Mouse (Mus musculus) hindbrain, embryonic 11.5 days (tissue): ENCODE measurements at regions not wholly inside any gene's neighbourhood (a gene's known extent, or its start where the extent isn't known, plus 50 kb on each side); places are given as distances from the start of the nearest gene placed in this dataset.

ENCODE experiments used
- ATAC-seq: fragments of 200-750 bp; cut with Nextera tagmentation; 2 replicates; pipeline ENCODE4 v1.8.0; 2017; ENCODE audit warnings: mild to moderate bottlenecking, moderate TSS enrichment, moderate library complexity; ENCODE audit not compliant: low FRiP score
- DNase-seq: peaks from one replicate; pipeline ENCODE4 v3.0.0-alpha.2; 2015; ENCODE audit warnings: low spot score
- H3K27ac ChIP-seq: fragments of 300-500 bp; sonication (generic); 2 replicates; pipeline ENCODE4 v1.5.1; 2014; ENCODE audit warnings: mild to moderate bottlenecking, low read depth, low read length
- H3K27me3 ChIP-seq: fragments of 300-500 bp; sonication (generic); 2 replicates; pipeline ENCODE4 v1.6.1; 2014; ENCODE audit warnings: mild to moderate bottlenecking, low read length, moderate library complexity, mixed read lengths; ENCODE audit not compliant: control insufficient read depth, insufficient read depth
- H3K36me3 ChIP-seq: fragments of 300-500 bp; sonication (generic); 2 replicates; pipeline ENCODE4 v1.6.1; 2014; ENCODE audit warnings: mild to moderate bottlenecking, low read length, moderate library complexity, mixed read lengths; ENCODE audit not compliant: control insufficient read depth, insufficient read depth
- H3K4me1 ChIP-seq: fragments of 300-500 bp; sonication (generic); replicated peaks from 2 replicates; pipeline ENCODE4 v1.6.1; 2014; ENCODE audit warnings: low read length, mixed read lengths; ENCODE audit not compliant: control insufficient read depth, insufficient read depth
- H3K4me2 ChIP-seq: fragments of 300-500 bp; sonication (generic); replicated peaks from 2 replicates; pipeline ENCODE4 v1.6.1; 2014; ENCODE audit warnings: mild to moderate bottlenecking, low read depth, low read length
- H3K4me3 ChIP-seq: fragments of 300-500 bp; sonication (generic); 2 replicates; pipeline ENCODE4 v1.5.1; 2014; ENCODE audit warnings: low read depth, low read length
- H3K9ac ChIP-seq: fragments of 300-500 bp; sonication (generic); 2 replicates; pipeline ENCODE4 v1.6.1; 2014; ENCODE audit warnings: low read depth, low read length
- H3K9me3 ChIP-seq: fragments of 300-500 bp; sonication (generic); 2 replicates; pipeline ENCODE4 v1.6.1; 2016; ENCODE audit warnings: low read length; ENCODE audit not compliant: control insufficient read depth
- WGBS: fragments of 180-500 bp; shearing (Covaris S2); extraction: QIAGEN DNeasy Blood & Tissue Kit; methylation state at CpG from one replicate; pipeline ENCODE4 v1.1.7; 2014; 5-methylcytosine and 5-hydroxymethylcytosine counted together

GRCm38 (mm10) chr5:112138246-112138645 lies 114.1 kb downstream of the Cryba4 start:
- no peak for ATAC-seq
- Histone ChIP-seq H3K27me3 (no peaks in the 10 kb centered on the region), H3K9ac (no peak overlapping the region), H3K4me3 (no peak overlapping the region), H3K9me3 (no peaks in the 10 kb centered on the region), H3K4me1 (peaks cover 2% of the 10 kb centered on the region; the same call in 1 of the 2 replicates), H3K27ac (no peak overlapping the region), H3K4me2 (no peak overlapping the region), H3K36me3 (no peaks in the 10 kb centered on the region)
- 84% methylated on average over 3 of the region's 3 CpGs for WGBS
- DNase-seq = no peak

- Histone ChIP-seq H3K9me3 (no peaks in the 10 kb centered on the region), H3K9ac (no peak overlapping the region), H3K27ac (no peak overlapping the region), H3K4me3 (no peak overlapping the region), H3K36me3 (no peaks in the 10 kb centered on the region), H3K4me2 (no peak overlapping the region), H3K27me3 (no peaks in the 10 kb centered on the region), H3K4me1 (0 out of 2 replicates have a peak, but pooled peaks cover 2% of the 10 kb centered on the region)
- DNase-seq = no peak
- 93% methylated on average over 3 of the region's 3 CpGs for WGBS
- ATAC-seq = no peak
These were observed 109.6 kb downstream of the Cryba4 start for GRCm38 (mm10) chr5:112142731-112143130.

DNA sequence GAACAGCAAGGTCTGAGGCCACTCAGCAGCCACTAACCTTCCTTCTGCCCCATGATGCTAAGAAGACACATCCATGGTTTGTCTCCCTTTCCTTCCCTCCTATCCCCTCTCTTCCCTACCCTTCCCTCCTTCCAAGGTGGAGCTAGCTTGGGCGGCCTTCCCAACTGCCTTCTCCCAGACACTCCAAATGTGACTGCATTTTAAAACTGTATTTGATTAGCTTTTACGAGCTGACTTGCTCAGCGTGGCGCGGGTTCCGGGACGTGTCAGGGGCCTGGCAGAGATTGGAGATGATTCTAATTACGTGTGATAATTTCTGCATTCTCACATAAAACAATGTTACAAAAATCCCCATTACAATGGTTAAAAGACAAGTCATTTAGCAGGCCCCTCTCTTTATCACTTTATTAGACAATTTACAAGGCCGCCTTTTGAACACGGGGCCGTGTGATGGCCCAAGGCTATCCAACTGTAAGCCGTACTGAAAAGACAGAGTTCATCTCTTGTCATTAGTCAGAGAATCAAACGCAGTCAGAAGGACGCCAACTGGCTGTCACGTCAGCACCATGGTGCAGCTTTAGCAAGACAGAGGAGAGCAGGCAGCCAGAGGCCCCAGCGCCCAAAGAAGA lies 108.2 kb downstream of the Cryba4 start:
- Histone ChIP-seq H3K9me3 (no peaks in the 10 kb centered on the region), H3K4me2 (no peak overlapping the region), H3K27ac (no peak overlapping the region), H3K27me3 (no peaks in the 10 kb centered on the region), H3K9ac (no peak overlapping the region), H3K4me1 (0 out of 2 replicates have a peak, but pooled peaks cover 2% of the 10 kb centered on the region), H3K36me3 (no peaks in the 10 kb centered on the region), H3K4me3 (no peak overlapping the region)
- ATAC-seq = no peak
- 85% methylated on average over 16 of the region's 16 CpGs for WGBS
- no peak for DNase-seq

GRCm38 (mm10) chr5:112153675-112154085 lies 98.6 kb downstream of the Cryba4 start:
- ATAC-seq (peak; percentile 92), DNase-seq (peak; percentile 95)
- Histone ChIP-seq H3K4me3 (0 out of 2 replicates have a peak overlapping the region, but pooled peaks have one; percentile 1), H3K4me1 (no peaks in the 10 kb centered on the region; the same call in 1 of the 2 replicates), H3K9ac (peak overlapping the region; percentile 38; the same call in 1 of the 2 replicates), H3K36me3 (no peaks in the 10 kb centered on the region), H3K9me3 (no peaks in the 10 kb centered on the region), H3K27me3 (peaks cover 6% of the 10 kb centered on the region; the same call in 1 of the 2 replicates), H3K27ac (no peak overlapping the region), H3K4me2 (peak overlapping the region; percentile 39)
- under 1% methylated on average over 39 of the region's 39 CpGs for WGBS

GRCm38 (mm10) chr5:112154650-112155049 lies 97.7 kb downstream of the Cryba4 start:
- Histone ChIP-seq H3K9ac (no peak overlapping the region), H3K9me3 (no peaks in the 10 kb centered on the region), H3K27ac (no peak overlapping the region), H3K4me2 (no peak overlapping the region), H3K4me3 (no peak overlapping the region), H3K4me1 (no peaks in the 10 kb centered on the region; the same call in 1 of the 2 replicates), H3K36me3 (no peaks in the 10 kb centered on the region), H3K27me3 (peaks cover 6% of the 10 kb centered on the region; the same call in 1 of the 2 replicates)
- DNase-seq = no peak
- WGBS = 73% methylated on average over 4 of the region's 4 CpGs
- ATAC-seq = no peak

GRCm38 (mm10) chr5:112155051-112155450 lies 97.3 kb downstream of the Cryba4 start:
- 65% methylated on average over 6 of the region's 6 CpGs for WGBS
- DNase-seq (no peak), ATAC-seq (no peak)
- Histone ChIP-seq H3K4me1 (no peaks in the 10 kb centered on the region; the same call in 1 of the 2 replicates), H3K9ac (no peak overlapping the region), H3K4me2 (no peak overlapping the region), H3K36me3 (no peaks in the 10 kb centered on the region), H3K27me3 (peaks cover 6% of the 10 kb centered on the region; the same call in 1 of the 2 replicates), H3K9me3 (no peaks in the 10 kb centered on the region), H3K27ac (no peak overlapping the region), H3K4me3 (no peak overlapping the region)

- Histone ChIP-seq H3K4me2 (no peak overlapping the region), H3K27ac (no peak overlapping the region), H3K9me3 (no peaks in the 10 kb centered on the region), H3K4me3 (no peak overlapping the region), H3K4me1 (no peaks in the 10 kb centered on the region; the same call in 1 of the 2 replicates), H3K27me3 (peaks cover 6% of the 10 kb centered on the region; the same call in 1 of the 2 replicates), H3K9ac (no peak overlapping the region), H3K36me3 (no peaks in the 10 kb centered on the region)
- WGBS = 0% methylated on average over 1 of the region's 1 CpGs
- DNase-seq (no peak), ATAC-seq (no peak)
These were observed 96.3 kb downstream of the Cryba4 start for GRCm38 (mm10) chr5:112156005-112156404.

- H3K9ac ChIP-seq = no peak overlapping the region
- H3K4me3 ChIP-seq = no peak overlapping the region
- no peak for ATAC-seq
- H3K36me3 ChIP-seq = no peaks in the 10 kb centered on the region
- H3K27ac ChIP-seq = no peak overlapping the region
- H3K27me3 ChIP-seq = no peaks in the 10 kb centered on the region
- H3K4me1 ChIP-seq = peaks cover 2% of the 10 kb centered on the region
- H3K4me2 ChIP-seq = no peak overlapping the region
- WGBS = 39% methylated on average over 11 of the region's 11 CpGs
- H3K9me3 ChIP-seq = no peaks in the 10 kb centered on the region
- DNase-seq = no peak
These were observed 85.7 kb downstream of the Cryba4 start for GRCm38 (mm10) chr5:112166410-112167175.
